Mouse (Mus musculus) CH12.LX (cell line): ENCODE data around the gene Dpm2. TPM values are rescaled to one million over a fixed set of nuclear protein-coding genes. Genes with fewer than 3 reads are reported as not detected.

Source experiments
- DNase-seq: peaks from one replicate; pipeline ENCODE4 v3.0.0-alpha.2; 2013; ENCODE audit errors: extremely low read depth
- H3K27ac ChIP-seq: 2 replicates; pipeline ENCODE4 v1.5.1; 2012; ENCODE audit warnings: low read depth, mild to moderate bottlenecking, control low read depth, moderate library complexity; ENCODE audit not compliant: insufficient read depth
- H3K27me3 ChIP-seq: replicated peaks from 2 replicates; pipeline ENCODE3; 2012; ENCODE audit warnings: inconsistent platforms
- H3K36me3 ChIP-seq, 2 experiments: replicated peaks in 1 of 2; 2 replicates each; pipeline versions ENCODE3 to v1.6.1; 2012; ENCODE audit warnings: inconsistent platforms in 1 of 2, low read length in 1 of 2, mild to moderate bottlenecking in 1 of 2, mixed read lengths in 1 of 2, moderate library complexity in 1 of 2; ENCODE audit not compliant: control insufficient read depth in 1 of 2, insufficient read depth in 1 of 2
- H3K4me1 ChIP-seq, 2 experiments: 2 replicates each; pipeline ENCODE4 v1.6.1; 2012; ENCODE audit warnings: inconsistent platforms in 1 of 2, moderate library complexity in 1 of 2; ENCODE audit not compliant: insufficient read depth in 2 of 2, control insufficient read depth in 1 of 2
- H3K4me2 ChIP-seq: 2 replicates; pipeline ENCODE4 v1.6.1; 2012; ENCODE audit warnings: low read depth, mild to moderate bottlenecking, control low read depth; ENCODE audit not compliant: poor library complexity, insufficient read depth, severe bottlenecking
- H3K4me3 ChIP-seq, 3 experiments: fragments of 150-350 bp in 1 of 3; sonication (generic) in 1 of 3; replicated peaks in 1 of 3; 2 replicates each; pipeline versions ENCODE3 to v1.5.1; 2011 to 2012; ENCODE audit warnings: low read depth in 2 of 3, low read length in 2 of 3, mild to moderate bottlenecking in 2 of 3, moderate library complexity in 2 of 3, control low read depth in 1 of 3, improper control_type of control experiment in 1 of 3, inconsistent platforms in 1 of 3, mixed read lengths in 1 of 3; ENCODE audit not compliant: poor library complexity in 1 of 3
- H3K79me2 ChIP-seq: replicated peaks from 2 replicates; pipeline ENCODE4 v1.6.1; 2012; ENCODE audit warnings: mild to moderate bottlenecking, moderate library complexity; ENCODE audit not compliant: control insufficient read depth, poor library complexity, insufficient read depth, severe bottlenecking; ENCODE audit errors: extremely low read depth
- H3K9ac ChIP-seq: 2 replicates; pipeline ENCODE4 v1.6.1; 2012; ENCODE audit warnings: low read depth, mild to moderate bottlenecking, control low read depth, moderate library complexity; ENCODE audit not compliant: insufficient read depth
- H3K9me3 ChIP-seq: replicated peaks from 2 replicates; pipeline ENCODE3; 2012; ENCODE audit warnings: low read length, inconsistent platforms, mixed read lengths
- BHLHE40 ChIP-seq: IDR thresholded peaks from 2 replicates; pipeline ENCODE4 v1.6.1; 2011; ENCODE audit warnings: mild to moderate bottlenecking, low read depth, low read length, improper control_type of control experiment
- E2F4 ChIP-seq: IDR thresholded peaks from 2 replicates; pipeline ENCODE4 v1.6.1; 2011; ENCODE audit warnings: low read depth, low read length, improper control_type of control experiment; ENCODE audit not compliant: insufficient replicate concordance
- ELF1 ChIP-seq: IDR thresholded peaks from 2 replicates; pipeline ENCODE4 v1.6.1; 2014; ENCODE audit warnings: low read depth, mild to moderate bottlenecking, inconsistent platforms, low read length, improper control_type of control experiment
- EP300 ChIP-seq: IDR thresholded peaks from 2 replicates; pipeline ENCODE4 v1.6.1; 2011; ENCODE audit warnings: low read length, improper control_type of control experiment
- GABPA ChIP-seq: IDR thresholded peaks from 2 replicates; pipeline ENCODE4 v1.6.1; 2012; ENCODE audit warnings: low read depth, low read length, improper control_type of control experiment, inconsistent platforms; ENCODE audit not compliant: insufficient replicate concordance
- HCFC1 ChIP-seq: IDR thresholded peaks from 2 replicates; pipeline ENCODE4 v1.6.1; 2012; ENCODE audit warnings: low read depth, mild to moderate bottlenecking, inconsistent platforms, low read length, improper control_type of control experiment
- JUN ChIP-seq: IDR thresholded peaks from 2 replicates; pipeline ENCODE4 v1.6.1; 2011; ENCODE audit warnings: low read depth, mild to moderate bottlenecking, low read length, improper control_type of control experiment, moderate library complexity; ENCODE audit not compliant: insufficient read depth
- MAFK ChIP-seq: IDR thresholded peaks from 2 replicates; pipeline ENCODE4 v1.6.1; 2011; ENCODE audit warnings: low read length, improper control_type of control experiment; ENCODE audit not compliant: insufficient replicate concordance
- MAX ChIP-seq: IDR thresholded peaks from 2 replicates; pipeline ENCODE4 v1.6.1; 2011; ENCODE audit warnings: low read length, improper control_type of control experiment
- MAZ ChIP-seq: IDR thresholded peaks from 2 replicates; pipeline ENCODE4 v1.6.1; 2012; ENCODE audit warnings: low read depth, mild to moderate bottlenecking, inconsistent platforms, low read length, improper control_type of control experiment, moderate library complexity
- MEF2A ChIP-seq: IDR thresholded peaks from 2 replicates; pipeline ENCODE4 v1.6.1; 2014; ENCODE audit warnings: low read depth, mild to moderate bottlenecking, inconsistent platforms, low read length, improper control_type of control experiment, borderline replicate concordance
- NELFE ChIP-seq: IDR thresholded peaks from 2 replicates; pipeline ENCODE4 v1.6.1; 2011; ENCODE audit warnings: low read depth, low read length, improper control_type of control experiment
- PAX5 ChIP-seq: IDR thresholded peaks from 2 replicates; pipeline ENCODE4 v1.6.1; 2012; ENCODE audit warnings: low read length, inconsistent platforms, mixed read lengths
- POLR2A ChIP-seq: IDR thresholded peaks from 2 replicates; pipeline ENCODE4 v1.6.1; 2011; ENCODE audit warnings: low read depth, mild to moderate bottlenecking, improper control_type of control experiment, low read length
- POLR2AphosphoS2 ChIP-seq: IDR thresholded peaks from 2 replicates; pipeline ENCODE4 v1.6.1; 2011; ENCODE audit warnings: low read depth, low read length, improper control_type of control experiment
- RAD21 ChIP-seq: IDR thresholded peaks from 2 replicates; pipeline ENCODE4 v1.6.1; 2011; ENCODE audit warnings: low read depth, mild to moderate bottlenecking, low read length, improper control_type of control experiment, moderate library complexity
- RCOR1 ChIP-seq: conservative IDR thresholded peaks from 2 replicates; pipeline ENCODE4 v1.6.1; 2012; ENCODE audit warnings: low read depth, mild to moderate bottlenecking, inconsistent platforms, low read length, improper control_type of control experiment
- SIN3A ChIP-seq: IDR thresholded peaks from 2 replicates; pipeline ENCODE4 v1.6.1; 2012; ENCODE audit warnings: low read length, improper control_type of control experiment, inconsistent platforms
- TBP ChIP-seq: conservative IDR thresholded peaks from 2 replicates; pipeline ENCODE4 v1.6.1; 2011; ENCODE audit warnings: low read depth, low read length, improper control_type of control experiment
- UBTF ChIP-seq: IDR thresholded peaks from 2 replicates; pipeline ENCODE4 v1.6.1; 2012; ENCODE audit warnings: low read depth, mild to moderate bottlenecking, inconsistent platforms, low read length, improper control_type of control experiment, moderate library complexity
- USF2 ChIP-seq: conservative IDR thresholded peaks from 2 replicates; pipeline ENCODE4 v1.6.1; 2011; ENCODE audit warnings: low read depth, low read length, improper control_type of control experiment
- ZC3H11A ChIP-seq: IDR thresholded peaks from 2 replicates; pipeline ENCODE4 v1.6.1; 2012; ENCODE audit warnings: low read depth, mild to moderate bottlenecking, inconsistent platforms, low read length, improper control_type of control experiment
- ZKSCAN1 ChIP-seq: IDR thresholded peaks from 2 replicates; pipeline ENCODE4 v1.6.1; 2012; ENCODE audit warnings: low read depth, inconsistent platforms, low read length, improper control_type of control experiment, borderline replicate concordance
- ZMIZ1 ChIP-seq: IDR thresholded peaks from 2 replicates; pipeline ENCODE4 v1.6.1; 2012; ENCODE audit warnings: low read depth, mild to moderate bottlenecking, inconsistent platforms, low read length, improper control_type of control experiment
- ZNF384 ChIP-seq: IDR thresholded peaks from 2 replicates; pipeline ENCODE4 v1.6.1; 2012; ENCODE audit warnings: low read depth, low read length, improper control_type of control experiment, inconsistent platforms
- dilution Hi-C: fragments of 300-500 bp; cut with MboI; formaldehyde crosslinking; loops from 2 replicates; pipeline ENCODE4 v1.14.3; 2020; ENCODE audit warnings: low sequenced_read_pairs; ENCODE audit not compliant: extremely low pct_unique_long_range_greater_than_20kb, extremely low pct_ligation_motif_present
- in situ Hi-C: fragments of 300-500 bp; cut with MboI; formaldehyde crosslinking; loops from 3 replicates; pipeline ENCODE4 v1.14.3; 2019; ENCODE audit warnings: low sequenced_read_pairs, low pct_ligation_motif_present, low pct_unique_long_range_greater_than_20kb, mixed read lengths
- polyA plus RNA-seq: library from polyadenylated mRNA; unstranded; fragments of >175 nt; gene quantifications from 2 replicates; pipeline ENCODE4 v1.2.1, GENCODE M21; 2012; ENCODE audit warnings: low read depth; ENCODE audit not compliant: insufficient read length
- total RNA-seq, 2 experiments: library from RNA; depleted of rRNA; stranded (reverse); fragments of 300-350 nt in 1 of 2; fragments of >200 nt in 1 of 2; gene quantifications; 2 replicates each; pipeline ENCODE4 v1.2.3; 2012 to 2014

Gene Dpm2
- total and polyA plus RNA-seq, 3 experiments, result 30.9 to 63.6 (median 33.8) TPM

- H3K4me3 ChIP-seq, result no peak overlapping the region
- no peak overlapping the region for H3K27ac ChIP-seq
- no peak for DNase-seq
- peaks cover 8 to 13% of the 10 kb centered on the region in 2 experiments for H3K4me1 ChIP-seq
- TF ChIP-seq ZKSCAN1 (no peak), GABPA (no peak), RCOR1 (no peak), E2F4 (no peak), NELFE (no peak), MAFK (no peak), TBP (no peak), MAZ (no peak), MAX (no peak)
- dilution Hi-C loops (no loop called here), in situ Hi-C loops (loop anchor here (25.0 kb wide), 1 partner anchor 419 kb away; no protein-coding TSS in a partner anchor)
- no peaks in the 10 kb centered on the region for H3K27me3 ChIP-seq
- no peaks in the 10 kb centered on the region for H3K9me3 ChIP-seq
- H3K9ac ChIP-seq, result no peak overlapping the region
- no peak overlapping the region for H3K4me2 ChIP-seq
- no peaks in the 10 kb centered on the region for H3K79me2 ChIP-seq
- H3K36me3 ChIP-seq, result peaks cover 0 to 39% of the 10 kb centered on the region in 2 experiments
These were observed 14.6 kb upstream of the Dpm2 start for GRCm38 (mm10) chr2:32556019-32556418.

GRCm38 (mm10) chr2:32559570-32559969 lies 11.1 kb upstream of the Dpm2 start:
- H3K27ac ChIP-seq, result no peak overlapping the region
- no peaks in the 10 kb centered on the region for H3K9me3 ChIP-seq
- no peak overlapping the region for H3K4me2 ChIP-seq
- no peaks in the 10 kb centered on the region for H3K79me2 ChIP-seq
- H3K27me3 ChIP-seq, result no peaks in the 10 kb centered on the region
- H3K4me3 ChIP-seq, result no peak overlapping the region
- dilution Hi-C loops (no loop called here), in situ Hi-C loops (loop anchor here (25.0 kb wide), 1 partner anchor 422 kb away; no protein-coding TSS in a partner anchor)
- H3K9ac ChIP-seq, result no peak overlapping the region
- no peak for TF ChIP-seq EP300
- TF ChIP-seq POLR2A, result no peak
- no peak for TF ChIP-seq ZNF384
- no peak for TF ChIP-seq HCFC1
- TF ChIP-seq ZMIZ1, result no peak
- no peak for TF ChIP-seq PAX5
- no peak for TF ChIP-seq BHLHE40
- TF ChIP-seq NELFE, result no peak
- TF ChIP-seq ELF1, result no peak
- TF ChIP-seq USF2, result no peak
- TF ChIP-seq ZC3H11A, result no peak
- no peak for TF ChIP-seq MEF2A
- no peak for TF ChIP-seq MAZ
- no peak for TF ChIP-seq GABPA
- TF ChIP-seq RAD21, result no peak
- TF ChIP-seq JUN, result no peak
- TF ChIP-seq UBTF, result no peak
- TF ChIP-seq SIN3A, result no peak
- no peak for TF ChIP-seq POLR2AphosphoS2
- peaks cover 0 to 57% of the 10 kb centered on the region in 2 experiments for H3K36me3 ChIP-seq
- no peaks in the 10 kb centered on the region for H3K4me1 ChIP-seq
- no peak for DNase-seq
